Mouse (Mus musculus): ENCODE results near the gene Gm5142.

DNA sequence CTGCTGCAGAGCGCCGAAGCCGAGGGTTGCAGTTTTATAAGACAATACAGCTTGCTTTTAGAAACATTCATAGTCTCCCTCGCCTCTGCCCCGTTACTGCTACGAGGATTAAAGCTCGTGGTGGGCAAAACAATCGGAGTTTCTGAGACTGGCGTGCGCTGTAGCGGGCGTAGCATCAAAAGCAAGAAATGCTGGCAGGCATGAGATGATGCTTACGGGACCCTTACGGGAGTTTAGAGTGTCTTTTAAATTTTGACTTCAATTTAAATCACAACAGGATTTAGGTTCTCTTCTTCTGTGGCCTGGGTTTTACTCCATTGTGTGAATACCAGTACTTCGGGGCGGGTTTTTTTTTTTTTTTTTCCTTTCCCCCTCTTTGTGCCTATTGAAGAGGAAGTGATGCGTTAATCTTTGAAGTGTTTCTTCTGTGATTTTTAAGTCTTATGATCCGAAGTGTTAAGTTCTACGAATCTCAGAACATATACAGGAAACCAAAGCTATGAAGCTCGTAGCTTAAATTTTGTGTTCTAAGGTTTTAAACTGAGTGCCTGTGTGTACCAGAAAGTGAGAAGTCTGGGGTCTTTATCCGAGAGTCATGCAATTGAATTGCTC lies 23.2 kb upstream of the Gm5142 start:
- no peak for TF ChIP-seq REST (IDR thresholded peaks at IDR 0.05; ENCODE audit: insufficient read depth, insufficient read length)
- no peak for TF ChIP-seq MYOG (IDR thresholded peaks at IDR 0.05; ENCODE audit: control insufficient read depth in 1 of 3, insufficient read depth in 1 of 3, insufficient read length in 2 of 3, low read depth in 2 of 3)
- TF ChIP-seq POLR2A (IDR thresholded peaks at IDR 0.05; ENCODE audit: insufficient read length, low read depth) = no peak
- TF ChIP-seq TCF3 (IDR thresholded peaks at IDR 0.05; ENCODE audit: insufficient read length, low read depth) = no peak
- TF ChIP-seq E2F4 (IDR thresholded peaks at IDR 0.05; ENCODE audit: insufficient read depth) = no peak
- no peak for TF ChIP-seq SRF (IDR thresholded peaks at IDR 0.05; ENCODE audit: control insufficient read depth, insufficient read length, low read depth)
- TF ChIP-seq POLR2AphosphoS2 (IDR thresholded peaks at IDR 0.05; ENCODE audit: insufficient read length, low read depth) = no peak
- TF ChIP-seq TCF12 (IDR thresholded peaks at IDR 0.05; ENCODE audit: insufficient read depth, poor library complexity, severe bottlenecking) = no peak
- TF ChIP-seq CEBPB (IDR thresholded peaks at IDR 0.05; ENCODE audit: insufficient read depth, poor library complexity, severe bottlenecking) = no peak

Measured in myocyte (in vitro differentiated cells).